Mouse (Mus musculus) embryonic fibroblast, embryonic 13.5 days (primary cell): ENCODE measurements around the gene Ppp1r16b.

ENCODE experiments used
- CTCF ChIP-seq: IDR thresholded peaks from 2 replicates; pipeline ENCODE4 v1.5.1; 2011; ENCODE audit warnings: mild to moderate bottlenecking, control low read depth, low read length, moderate library complexity, borderline replicate concordance; ENCODE audit not compliant: insufficient read depth
- POLR2A ChIP-seq: IDR thresholded peaks from 2 replicates; pipeline ENCODE4 v1.6.1; 2011; ENCODE audit warnings: low read depth, mild to moderate bottlenecking, control low read depth, low read length, moderate library complexity

GRCm38 (mm10) chr2:158749366-158749765 is 84.2 kb downstream of the Ppp1r16b start:
- TF ChIP-seq CTCF (no peak), POLR2A (no peak)
